Mouse (Mus musculus) midbrain, embryonic 16.5 days (tissue): ENCODE results near the gene Fdx1. TPM values are rescaled to one million over a fixed set of nuclear protein-coding genes. Genes with fewer than 3 reads are reported as not detected.
A peak's percentile ranks its signal among the peaks of the same experiment; 100 is the strongest.

ENCODE experiments used
- ATAC-seq: fragments of 200-750 bp; cut with Nextera tagmentation; 2 replicates; pipeline ENCODE4 v1.8.0; 2017; ENCODE audit warnings: moderate TSS enrichment
- H3K27ac ChIP-seq: fragments of 300-500 bp; sonication (generic); 2 replicates; pipeline ENCODE4 v1.5.1; 2014; ENCODE audit warnings: mild to moderate bottlenecking, low read length, mixed read lengths
- H3K27me3 ChIP-seq: fragments of 300-500 bp; sonication (generic); 2 replicates; pipeline ENCODE4 v1.6.1; 2014; ENCODE audit warnings: low read depth, low read length, mixed read lengths; ENCODE audit not compliant: control insufficient read depth, insufficient read depth
- H3K36me3 ChIP-seq: fragments of 300-500 bp; sonication (generic); 2 replicates; pipeline ENCODE4 v1.6.1; 2014; ENCODE audit warnings: mild to moderate bottlenecking, low read length, moderate library complexity, mixed read lengths; ENCODE audit not compliant: control insufficient read depth, insufficient read depth
- H3K4me1 ChIP-seq: fragments of 300-500 bp; sonication (generic); 2 replicates; pipeline ENCODE4 v1.6.1; 2014; ENCODE audit warnings: mild to moderate bottlenecking, low read length, mixed read lengths; ENCODE audit not compliant: control insufficient read depth, insufficient read depth
- H3K4me2 ChIP-seq: fragments of 300-500 bp; sonication (generic); 2 replicates; pipeline ENCODE4 v1.6.1; 2014; ENCODE audit warnings: mild to moderate bottlenecking, low read length, mixed read lengths
- H3K4me3 ChIP-seq: fragments of 300-500 bp; sonication (generic); 2 replicates; pipeline ENCODE4 v1.5.1; 2014; ENCODE audit warnings: low read depth, mild to moderate bottlenecking, low read length, moderate library complexity, mixed read lengths
- H3K9ac ChIP-seq: fragments of 300-500 bp; sonication (generic); 2 replicates; pipeline ENCODE4 v1.6.1; 2014; ENCODE audit warnings: low read depth, low read length, mixed read lengths
- H3K9me3 ChIP-seq: fragments of 300-500 bp; sonication (generic); replicated peaks from 2 replicates; pipeline ENCODE4 v1.6.1; 2014; ENCODE audit warnings: mild to moderate bottlenecking, low read length, mixed read lengths; ENCODE audit not compliant: control insufficient read depth, poor library complexity, severe bottlenecking
- WGBS: fragments of 180-500 bp; shearing (Covaris S2); extraction: QIAGEN DNeasy Blood & Tissue Kit; methylation state at CpG from one replicate; pipeline ENCODE4 v1.1.7; 2014; 5-methylcytosine and 5-hydroxymethylcytosine counted together
- polyA plus RNA-seq: library from polyadenylated mRNA; unstranded; fragments of >200 nt; fragmentation: Nextera tagmentation; extraction: Ambion mirVana; gene quantifications from 2 replicates; pipeline ENCODE4 v1.2.1, GENCODE M21; 2015

The Fdx1 gene
- polyA plus RNA-seq: 36.9 and 37.0 TPM in 2 replicates

DNA sequence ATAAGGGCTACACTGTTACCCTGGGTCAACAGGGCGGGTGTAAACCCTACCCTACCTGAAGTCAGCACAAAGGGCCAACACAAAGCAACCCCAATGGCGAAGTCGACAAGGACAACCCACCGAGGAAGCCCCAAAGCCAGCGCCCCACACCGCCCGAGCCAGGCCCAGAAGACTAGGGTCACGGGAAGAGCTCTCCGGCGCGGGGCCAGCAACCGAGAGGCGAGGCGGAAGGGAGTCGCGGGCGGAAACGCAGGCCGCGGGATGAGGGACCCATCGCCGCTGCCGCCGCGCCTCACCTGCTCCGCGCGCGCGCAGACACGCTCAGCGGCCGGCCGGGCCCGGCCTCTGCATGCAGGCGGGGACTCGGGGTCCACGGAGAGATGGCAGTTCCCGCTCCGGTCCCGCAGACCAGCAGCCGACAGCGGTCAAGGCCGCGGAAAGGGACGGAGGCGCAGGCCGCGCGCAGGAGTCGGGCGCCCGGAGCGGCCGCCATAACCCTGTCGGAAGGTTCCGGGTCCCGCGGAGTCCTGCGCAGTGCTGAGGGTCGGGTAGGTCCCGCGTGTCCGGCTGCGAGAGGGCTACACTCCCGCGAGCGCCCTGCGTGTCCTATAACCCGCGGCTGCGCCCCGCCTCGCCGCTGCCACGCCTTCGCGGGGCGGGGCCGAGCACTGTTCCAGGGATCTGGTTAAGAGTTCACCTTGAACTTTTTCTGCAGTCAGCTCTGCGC, at the start of gene Fdx1:
Gene Fdx1 (minus strand): TSS at position 582 of the 727 bp plus-strand sequence.
- peak within 1 kb of the TSS; percentile 92 for H3K9ac ChIP-seq
- under 1% methylated on average over 78 of the region's 81 CpGs for WGBS
- peak; percentile 93 for ATAC-seq

DNA sequence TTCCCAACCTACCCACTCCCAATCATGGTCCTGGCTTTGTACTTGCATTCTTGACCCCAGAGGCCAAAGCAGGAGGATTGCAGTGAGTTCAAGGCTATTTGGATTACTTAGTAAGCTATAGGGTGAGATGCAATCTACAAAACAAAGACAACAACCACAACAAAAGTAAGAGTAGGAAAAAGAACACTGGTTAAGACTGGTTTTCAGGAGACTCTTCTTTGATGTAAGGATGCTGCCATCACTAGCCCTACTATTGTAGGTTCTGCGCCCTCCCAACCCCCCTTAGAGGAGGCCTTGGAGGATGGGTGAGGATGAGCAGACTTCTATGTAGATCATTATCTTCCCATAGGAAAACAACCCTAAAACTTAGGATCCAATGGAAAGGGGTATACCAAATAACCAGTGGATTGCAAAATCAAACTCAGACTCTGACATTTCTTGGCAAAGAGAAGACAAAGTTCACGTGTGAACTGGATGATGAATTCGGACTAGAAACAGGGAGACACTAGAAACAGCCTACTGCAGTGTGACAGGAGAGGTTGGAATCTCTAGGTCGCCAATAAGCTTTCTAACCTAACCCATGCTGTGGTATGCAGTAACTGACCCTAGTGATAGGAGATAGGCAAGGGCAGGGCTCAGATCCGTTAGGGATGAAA, 49.6 kb upstream of the Fdx1 start:
- Histone ChIP-seq H3K36me3 (no peaks in the 10 kb centered on the region), H3K4me1 (no peaks in the 10 kb centered on the region), H3K4me3 (no peak overlapping the region), H3K27me3 (no peaks in the 10 kb centered on the region), H3K27ac (no peak overlapping the region), H3K9me3 (no peaks in the 10 kb centered on the region), H3K4me2 (no peak overlapping the region), H3K9ac (no peak overlapping the region)
- 86% methylated on average over 5 of the region's 5 CpGs for WGBS
- no peak for ATAC-seq

More for the DNA sequence above, at the start of gene Fdx1:
- Histone ChIP-seq H3K4me3 (peak within 1 kb of the TSS; percentile 89), H3K36me3 (no peaks in the 10 kb centered on the region), H3K4me2 (peak within 1 kb of the TSS; percentile 80), H3K4me1 (peaks cover 19% of the 10 kb centered on the region), H3K27me3 (no peaks in the 10 kb centered on the region), H3K9me3 (no peaks in the 10 kb centered on the region), H3K27ac (peak within 1 kb of the TSS; percentile 82)

DNA sequence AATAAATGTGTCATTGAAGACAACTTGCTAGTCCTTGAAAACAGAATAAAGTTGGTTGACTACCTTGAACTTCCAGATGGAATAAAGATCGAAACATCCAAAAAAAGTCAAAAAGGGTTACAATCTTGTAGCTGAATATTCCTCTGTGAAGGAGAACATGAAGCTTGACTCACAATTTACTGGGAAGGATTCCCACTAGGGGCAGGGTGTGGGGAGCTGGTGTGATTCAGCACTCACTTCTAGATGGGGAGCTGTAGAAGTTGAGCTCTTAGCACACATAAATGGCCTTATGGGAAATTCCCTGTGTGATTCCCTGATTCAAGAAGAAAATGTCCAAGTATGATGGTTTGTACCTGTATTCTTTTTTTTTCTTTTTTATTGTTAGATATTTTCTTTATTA, 49.0 kb upstream of the Fdx1 start:
- Histone ChIP-seq H3K36me3 (no peaks in the 10 kb centered on the region), H3K27me3 (no peaks in the 10 kb centered on the region), H3K27ac (no peak overlapping the region), H3K9ac (no peak overlapping the region), H3K4me1 (no peaks in the 10 kb centered on the region), H3K4me2 (no peak overlapping the region), H3K9me3 (no peaks in the 10 kb centered on the region), H3K4me3 (no peak overlapping the region)
- ATAC-seq: no peak
- 97% methylated on average over 1 of the region's 1 CpGs for WGBS

GRCm38 (mm10) chr9:52008511-52008910, 45.2 kb upstream of the Fdx1 start:
- Histone ChIP-seq H3K9ac (no peak overlapping the region), H3K4me2 (no peak overlapping the region), H3K9me3 (no peaks in the 10 kb centered on the region), H3K27me3 (no peaks in the 10 kb centered on the region), H3K36me3 (no peaks in the 10 kb centered on the region), H3K4me1 (no peaks in the 10 kb centered on the region), H3K4me3 (no peak overlapping the region), H3K27ac (no peak overlapping the region)
- 100% methylated on average over 1 of the region's 1 CpGs for WGBS
- no peak for ATAC-seq

GRCm38 (mm10) chr9:52007341-52007740, 44.0 kb upstream of the Fdx1 start:
- Histone ChIP-seq H3K4me1 (no peaks in the 10 kb centered on the region), H3K9me3 (no peaks in the 10 kb centered on the region), H3K36me3 (no peaks in the 10 kb centered on the region), H3K27me3 (no peaks in the 10 kb centered on the region), H3K9ac (no peak overlapping the region), H3K27ac (no peak overlapping the region), H3K4me2 (no peak overlapping the region), H3K4me3 (no peak overlapping the region)
- 60% methylated on average over 2 of the region's 2 CpGs for WGBS
- no peak for ATAC-seq

DNA sequence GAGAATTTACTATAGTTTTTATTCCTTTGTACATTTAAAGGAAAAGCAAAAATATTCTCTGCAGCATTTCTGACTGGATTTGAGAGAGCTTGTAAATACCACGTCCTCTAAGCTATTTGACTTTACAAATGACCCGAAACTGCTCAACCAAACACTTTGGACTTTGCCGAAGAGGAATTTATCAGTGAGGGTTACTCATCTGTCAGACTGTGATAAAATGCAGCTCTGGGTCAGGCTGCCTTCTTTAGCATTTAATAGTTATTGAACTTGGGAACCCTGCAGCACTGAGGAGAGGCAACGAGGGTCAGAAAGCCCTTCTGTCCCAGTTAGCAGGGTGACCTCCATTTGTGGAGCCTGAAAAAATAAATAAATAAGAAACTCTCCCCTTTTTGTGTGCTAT, 40.1 kb upstream of the Fdx1 start:
- WGBS: 78% methylated on average over 4 of the region's 4 CpGs
- ATAC-seq: no peak
- Histone ChIP-seq H3K27me3 (no peaks in the 10 kb centered on the region), H3K36me3 (no peaks in the 10 kb centered on the region), H3K9me3 (no peaks in the 10 kb centered on the region), H3K27ac (no peak overlapping the region), H3K9ac (no peak overlapping the region), H3K4me2 (no peak overlapping the region), H3K4me1 (no peaks in the 10 kb centered on the region), H3K4me3 (no peak overlapping the region)

DNA sequence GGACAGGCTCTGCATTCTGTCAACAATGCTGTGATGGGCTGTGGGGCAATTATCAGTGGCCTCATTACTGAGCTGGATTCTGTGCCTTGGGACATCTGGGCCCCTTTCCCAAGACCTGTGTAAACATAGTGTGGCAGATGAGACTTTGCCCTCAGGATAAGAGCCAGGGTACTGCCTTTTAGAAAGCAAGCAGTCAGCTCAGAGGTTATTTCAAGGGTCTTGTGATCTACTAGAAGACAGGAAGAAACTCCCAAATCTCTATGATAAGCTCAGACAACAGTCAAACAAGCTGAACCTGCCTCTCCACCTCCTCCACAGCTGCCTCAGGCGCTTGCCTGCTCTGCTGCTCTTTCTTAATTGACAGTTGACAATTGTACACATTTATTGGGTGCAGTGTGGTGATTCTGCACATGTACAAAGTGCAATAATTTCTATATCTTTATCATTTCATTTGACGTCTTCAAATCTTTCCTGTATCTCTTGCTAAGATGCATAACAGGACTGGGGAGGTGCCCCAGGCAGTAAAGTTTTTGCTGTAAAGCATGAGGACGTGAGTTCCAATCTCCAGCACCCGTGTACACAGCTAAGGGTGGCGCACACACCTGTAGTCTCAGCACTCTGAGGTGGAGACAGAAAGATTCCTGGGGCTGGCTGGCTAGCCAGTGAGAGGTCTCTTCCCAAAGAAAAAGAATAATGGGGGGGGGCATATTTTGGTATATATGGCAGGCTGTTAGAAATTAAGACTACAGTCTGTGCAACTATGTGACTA, 32.2 kb upstream of the Fdx1 start:
- H3K9ac ChIP-seq: no peak overlapping the region
- H3K27me3 ChIP-seq: no peaks in the 10 kb centered on the region
- H3K9me3 ChIP-seq: peaks cover 2% of the 10 kb centered on the region; the same call in 1 of the 2 replicates
- H3K4me1 ChIP-seq: no peaks in the 10 kb centered on the region
- H3K36me3 ChIP-seq: no peaks in the 10 kb centered on the region
- H3K4me3 ChIP-seq: no peak overlapping the region
- ATAC-seq: no peak
- WGBS: 84% methylated on average over 5 of the region's 5 CpGs
- H3K27ac ChIP-seq: no peak overlapping the region
- no peak overlapping the region for H3K4me2 ChIP-seq

DNA sequence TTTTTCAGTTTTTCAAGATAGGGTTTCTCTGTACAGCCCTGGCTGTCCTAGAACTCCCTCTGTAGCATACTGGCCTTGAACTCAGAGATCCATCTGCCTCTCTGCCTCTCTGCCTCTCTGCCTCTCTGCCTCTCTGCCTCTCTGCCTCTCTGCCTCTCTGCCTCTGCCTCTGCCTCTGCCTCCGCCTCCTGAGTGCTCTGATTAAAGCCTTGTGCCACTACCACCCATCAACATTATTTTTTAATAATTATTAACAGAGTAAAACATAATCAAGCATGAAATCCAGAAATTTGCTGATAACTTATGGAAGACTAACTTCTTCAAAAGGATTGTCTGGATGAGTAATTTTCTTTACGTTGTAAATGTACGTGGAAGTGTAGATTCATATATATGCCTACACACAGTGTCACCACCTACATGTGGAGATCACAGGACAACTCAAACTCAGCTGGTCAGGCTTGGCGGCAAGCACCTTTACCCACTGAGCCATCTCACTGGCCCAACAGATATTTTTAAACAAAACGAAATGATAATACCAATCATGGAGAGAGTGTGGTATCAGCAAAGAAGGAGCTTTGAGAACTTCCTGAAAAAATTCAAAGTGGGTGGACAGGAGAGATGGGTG, 31.4 kb upstream of the Fdx1 start:
- Histone ChIP-seq H3K27me3 (no peaks in the 10 kb centered on the region), H3K27ac (no peak overlapping the region), H3K36me3 (no peaks in the 10 kb centered on the region), H3K9ac (no peak overlapping the region), H3K9me3 (peaks cover 2% of the 10 kb centered on the region; the same call in 1 of the 2 replicates), H3K4me2 (no peak overlapping the region), H3K4me3 (no peak overlapping the region), H3K4me1 (no peaks in the 10 kb centered on the region)
- no peak for ATAC-seq
- WGBS: 92% methylated on average over 5 of the region's 5 CpGs
